Mouse (Mus musculus) kidney, adult 2 months (tissue): ENCODE data around the gene Chd3. TPM values are rescaled to one million over a fixed set of nuclear protein-coding genes. Genes with fewer than 3 reads are reported as not detected.
A peak's percentile ranks its signal among the peaks of the same experiment; 100 is the strongest.

ENCODE experiments used
- DNase-seq: peaks from one replicate; pipeline ENCODE4 v3.0.0; 2021
- H3K27ac ChIP-seq: fragments of 200-500 bp; 2 replicates; pipeline ENCODE4 v1.5.1; 2012; ENCODE audit warnings: low read depth, low read length, control low read depth, inconsistent platforms; ENCODE audit not compliant: insufficient read depth
- H3K27me3 ChIP-seq: fragments of 200-500 bp; replicated peaks from 2 replicates; pipeline ENCODE4 v1.6.1; 2012; ENCODE audit warnings: mild to moderate bottlenecking, moderate library complexity, low read length, inconsistent platforms; ENCODE audit not compliant: control insufficient read depth, insufficient read depth
- H3K36me3 ChIP-seq: fragments of 200-500 bp; 2 replicates; pipeline ENCODE4 v1.6.1; 2012; ENCODE audit warnings: mild to moderate bottlenecking, moderate library complexity, low read length, inconsistent platforms; ENCODE audit not compliant: control insufficient read depth, insufficient read depth
- H3K4me1 ChIP-seq: fragments of 200-500 bp; 2 replicates; pipeline ENCODE4 v1.6.1; 2011; ENCODE audit warnings: low read length; ENCODE audit not compliant: control insufficient read depth, insufficient read depth
- H3K4me3 ChIP-seq: fragments of 200-500 bp; 2 replicates; pipeline ENCODE4 v1.5.1; 2011; ENCODE audit warnings: mild to moderate bottlenecking, low read depth, low read length, control low read depth; ENCODE audit not compliant: insufficient read depth
- CTCF ChIP-seq: fragments of 200-500 bp; conservative IDR thresholded peaks from 2 replicates; pipeline ENCODE4 v1.5.1; 2011; ENCODE audit warnings: low read depth, mild to moderate bottlenecking, control low read depth, low read length, moderate library complexity, mixed read lengths; ENCODE audit not compliant: insufficient read depth, insufficient read length
- POLR2A ChIP-seq: fragments of 200-500 bp; IDR thresholded peaks from one replicate; pipeline ENCODE4 v1.6.1; 2011; ENCODE audit warnings: low read depth, low read length, control low read depth
- WGBS: fragments of 180-500 bp; shearing (Covaris S2); methylation state at CpG from one replicate; pipeline ENCODE4 v1.1.7; 2018; 5-methylcytosine and 5-hydroxymethylcytosine counted together
- polyA plus RNA-seq: library from polyadenylated mRNA; depleted of rRNA; stranded (reverse); fragments of >200 nt; gene quantifications from 2 replicates; pipeline ENCODE4 v1.2.3, GENCODE M21; 2012

Gene Chd3
- polyA plus RNA-seq, 1 experiment, result 168 TPM

GRCm38 (mm10) chr11:69405397-69406200 is 36.4 kb upstream of the Chd3 start:
- Histone ChIP-seq H3K36me3 (peaks cover 5% of the 10 kb centered on the region; the same call in 1 of the 2 replicates), H3K27ac (no peak overlapping the region), H3K4me1 (peaks cover 11% of the 10 kb centered on the region; the same call in 1 of the 2 replicates), H3K27me3 (no peaks in the 10 kb centered on the region), H3K4me3 (no peak overlapping the region)
- TF ChIP-seq CTCF, result no peak
- TF ChIP-seq POLR2A, result no peak
- DNase-seq, result no peak
- WGBS, result 91% methylated on average over 24 of the region's 24 CpGs

- Histone ChIP-seq H3K4me3 (no peak overlapping the region), H3K27me3 (no peaks in the 10 kb centered on the region), H3K27ac (no peak overlapping the region), H3K4me1 (peaks cover 11% of the 10 kb centered on the region; the same call in 1 of the 2 replicates), H3K36me3 (peaks cover 5% of the 10 kb centered on the region; the same call in 1 of the 2 replicates)
- TF ChIP-seq POLR2A (no peak), CTCF (no peak)
- DNase-seq, result no peak
- WGBS, result 91% methylated on average over 24 of the region's 24 CpGs
Observed at GRCm38 (mm10) chr11:69404595-69405396, 35.6 kb upstream of the Chd3 start.

- Histone ChIP-seq H3K4me3 (no peak overlapping the region), H3K27ac (no peak overlapping the region), H3K36me3 (peaks cover 5% of the 10 kb centered on the region; the same call in 1 of the 2 replicates), H3K27me3 (no peaks in the 10 kb centered on the region), H3K4me1 (peaks cover 11% of the 10 kb centered on the region; the same call in 1 of the 2 replicates)
- TF ChIP-seq POLR2A, result no peak
- no peak for TF ChIP-seq CTCF
- DNase-seq, result no peak
- WGBS, result 84% methylated on average over 36 of the region's 38 CpGs
Observed at GRCm38 (mm10) chr11:69403691-69404594, 34.7 kb upstream of the Chd3 start.

GRCm38 (mm10) chr11:69401987-69402386 is 32.8 kb upstream of the Chd3 start:
- TF ChIP-seq CTCF, result no peak
- no peak for TF ChIP-seq POLR2A
- H3K4me1 ChIP-seq, result no peaks in the 10 kb centered on the region; the same call in 1 of the 2 replicates
- WGBS, result 80% methylated on average over 12 of the region's 12 CpGs

GRCm38 (mm10) chr11:69401210-69401637 is 32.0 kb upstream of the Chd3 start:
- TF ChIP-seq POLR2A (peak; percentile 35), CTCF (peak; percentile 97)
- 11% methylated on average over 22 of the region's 22 CpGs for WGBS
- Histone ChIP-seq H3K4me3 (no peak overlapping the region), H3K27ac (no peak overlapping the region), H3K36me3 (peaks cover 5% of the 10 kb centered on the region; the same call in 1 of the 2 replicates), H3K27me3 (no peaks in the 10 kb centered on the region), H3K4me1 (no peaks in the 10 kb centered on the region; the same call in 1 of the 2 replicates)
- DNase-seq, result peak; percentile 96

More at GRCm38 (mm10) chr11:69401987-69402386, 32.8 kb upstream of the Chd3 start:
- H3K4me3 ChIP-seq, result no peak overlapping the region
- no peaks in the 10 kb centered on the region for H3K27me3 ChIP-seq
- H3K36me3 ChIP-seq, result peaks cover 5% of the 10 kb centered on the region; the same call in 1 of the 2 replicates
- no peak for DNase-seq
- no peak overlapping the region for H3K27ac ChIP-seq

- no peak overlapping the region for H3K27ac ChIP-seq
- peaks cover 5% of the 10 kb centered on the region; the same call in 1 of the 2 replicates for H3K36me3 ChIP-seq
- DNase-seq, result no peak
- no peak for TF ChIP-seq CTCF
- no peak for TF ChIP-seq POLR2A
- H3K4me1 ChIP-seq, result no peaks in the 10 kb centered on the region; the same call in 1 of the 2 replicates
- no peaks in the 10 kb centered on the region for H3K27me3 ChIP-seq
- H3K4me3 ChIP-seq, result no peak overlapping the region
- 88% methylated on average over 25 of the region's 25 CpGs for WGBS
Observed at GRCm38 (mm10) chr11:69400083-69400850, 31.1 kb upstream of the Chd3 start.
